Mouse (Mus musculus) hindbrain, embryonic 13.5 days (tissue): ENCODE measurements at regions not wholly inside any gene's neighbourhood (a gene's known extent, or its start where the extent isn't known, plus 50 kb on each side); places are given as distances from the start of the nearest gene placed in this dataset.

Source experiments
- ATAC-seq: fragments of 200-750 bp; cut with Nextera tagmentation; 2 replicates; pipeline ENCODE4 v1.8.0; 2017; ENCODE audit warnings: moderate TSS enrichment; ENCODE audit not compliant: low FRiP score
- H3K27ac ChIP-seq: fragments of 300-500 bp; sonication (generic); 2 replicates; pipeline ENCODE4 v1.5.1; 2015; ENCODE audit warnings: inconsistent platforms, mild to moderate bottlenecking, moderate library complexity
- H3K27me3 ChIP-seq: fragments of 300-500 bp; sonication (generic); 2 replicates; pipeline ENCODE4 v1.6.1; 2015; ENCODE audit warnings: mild to moderate bottlenecking, inconsistent platforms
- H3K36me3 ChIP-seq: fragments of 300-500 bp; sonication (generic); 2 replicates; pipeline ENCODE4 v1.6.1; 2015; ENCODE audit warnings: mild to moderate bottlenecking, inconsistent platforms
- H3K4me1 ChIP-seq: fragments of 300-500 bp; sonication (generic); replicated peaks from 2 replicates; pipeline ENCODE4 v1.6.1; 2015; ENCODE audit warnings: inconsistent platforms
- H3K4me2 ChIP-seq: fragments of 300-500 bp; sonication (generic); 2 replicates; pipeline ENCODE4 v1.6.1; 2015; ENCODE audit warnings: inconsistent platforms, mild to moderate bottlenecking, moderate library complexity
- H3K4me3 ChIP-seq: fragments of 300-500 bp; sonication (generic); 2 replicates; pipeline ENCODE4 v1.5.1; 2015; ENCODE audit warnings: mild to moderate bottlenecking, inconsistent platforms
- H3K9ac ChIP-seq: fragments of 300-500 bp; sonication (generic); 2 replicates; pipeline ENCODE4 v1.6.1; 2015; ENCODE audit warnings: mild to moderate bottlenecking, inconsistent platforms
- H3K9me3 ChIP-seq: fragments of 300-500 bp; sonication (generic); 2 replicates; pipeline ENCODE4 v1.6.1; 2016; ENCODE audit warnings: inconsistent platforms
- WGBS: fragments of 180-500 bp; shearing (Covaris S2); methylation state at CpG from one replicate; pipeline ENCODE4 v1.1.7; 2015; 5-methylcytosine and 5-hydroxymethylcytosine counted together

- H3K9ac ChIP-seq, result no peak overlapping the region
- H3K4me2 ChIP-seq, result no peak overlapping the region
- H3K4me3 ChIP-seq, result no peak overlapping the region
- 62% methylated on average over 2 of the region's 2 CpGs for WGBS
- H3K36me3 ChIP-seq, result no peaks in the 10 kb centered on the region
- H3K4me1 ChIP-seq, result no peaks in the 10 kb centered on the region; the same call in 1 of the 2 replicates
- no peak overlapping the region for H3K27ac ChIP-seq
- H3K9me3 ChIP-seq, result no peaks in the 10 kb centered on the region
- ATAC-seq, result no peak
- no peaks in the 10 kb centered on the region for H3K27me3 ChIP-seq
Measured at GRCm38 (mm10) chr3:78077822-78078221, 1208.5 kb downstream of the Rapgef2 start.

- WGBS, result 51% methylated on average over 1 of the region's 1 CpGs
- Histone ChIP-seq H3K9ac (no peak overlapping the region), H3K27me3 (no peaks in the 10 kb centered on the region), H3K4me2 (no peak overlapping the region), H3K27ac (no peak overlapping the region), H3K9me3 (no peaks in the 10 kb centered on the region), H3K36me3 (no peaks in the 10 kb centered on the region), H3K4me1 (no peaks in the 10 kb centered on the region; the same call in 1 of the 2 replicates), H3K4me3 (no peak overlapping the region)
- ATAC-seq, result no peak
Measured at GRCm38 (mm10) chr3:78077275-78077674, 1209.0 kb downstream of the Rapgef2 start.

GRCm38 (mm10) chr3:78073040-78073439 lies 1213.3 kb downstream of the Rapgef2 start:
- H3K4me3 ChIP-seq, result no peak overlapping the region
- ATAC-seq, result no peak
- H3K36me3 ChIP-seq, result no peaks in the 10 kb centered on the region
- no peaks in the 10 kb centered on the region; the same call in 1 of the 2 replicates for H3K4me1 ChIP-seq
- no peaks in the 10 kb centered on the region for H3K9me3 ChIP-seq
- no peaks in the 10 kb centered on the region for H3K27me3 ChIP-seq
- H3K9ac ChIP-seq, result no peak overlapping the region
- H3K27ac ChIP-seq, result no peak overlapping the region
- H3K4me2 ChIP-seq, result no peak overlapping the region
- 54% methylated on average over 1 of the region's 1 CpGs for WGBS

GRCm38 (mm10) chr3:78067113-78067639 lies 1219.1 kb downstream of the Rapgef2 start:
- no peaks in the 10 kb centered on the region for H3K27me3 ChIP-seq
- H3K4me2 ChIP-seq, result no peak overlapping the region
- H3K36me3 ChIP-seq, result no peaks in the 10 kb centered on the region
- no peaks in the 10 kb centered on the region for H3K9me3 ChIP-seq
- H3K27ac ChIP-seq, result no peak overlapping the region
- H3K4me1 ChIP-seq, result no peaks in the 10 kb centered on the region
- H3K4me3 ChIP-seq, result no peak overlapping the region
- 72% methylated on average over 3 of the region's 3 CpGs for WGBS
- H3K9ac ChIP-seq, result no peak overlapping the region
- ATAC-seq, result no peak

- 92% methylated on average over 4 of the region's 4 CpGs for WGBS
- H3K9me3 ChIP-seq, result no peaks in the 10 kb centered on the region
Measured at GRCm38 (mm10) chr3:78066336-78066735, 1220.0 kb downstream of the Rapgef2 start.

GRCm38 (mm10) chr3:78062549-78062948 lies 1223.8 kb downstream of the Rapgef2 start:
- H3K9me3 ChIP-seq, result no peaks in the 10 kb centered on the region
- peak; percentile 32; the same call in 1 of the 2 replicates for ATAC-seq
- no peaks in the 10 kb centered on the region for H3K36me3 ChIP-seq
- no peak overlapping the region for H3K4me3 ChIP-seq
- no peak overlapping the region for H3K4me2 ChIP-seq
- no peaks in the 10 kb centered on the region for H3K4me1 ChIP-seq
- no peak overlapping the region for H3K9ac ChIP-seq
- WGBS, result 57% methylated on average over 3 of the region's 3 CpGs
- no peaks in the 10 kb centered on the region for H3K27me3 ChIP-seq
- H3K27ac ChIP-seq, result no peak overlapping the region

More at GRCm38 (mm10) chr3:78066336-78066735, 1220.0 kb downstream of the Rapgef2 start:
- no peak overlapping the region for H3K9ac ChIP-seq
- no peak overlapping the region for H3K4me2 ChIP-seq
- H3K4me3 ChIP-seq, result no peak overlapping the region
- no peak for ATAC-seq
- no peaks in the 10 kb centered on the region for H3K4me1 ChIP-seq
- no peak overlapping the region for H3K27ac ChIP-seq
- no peaks in the 10 kb centered on the region for H3K36me3 ChIP-seq
- H3K27me3 ChIP-seq, result no peaks in the 10 kb centered on the region

GRCm38 (mm10) chr3:78059826-78060591 lies 1226.3 kb downstream of the Rapgef2 start:
- no peak overlapping the region for H3K4me2 ChIP-seq
- no peaks in the 10 kb centered on the region for H3K36me3 ChIP-seq
- H3K9me3 ChIP-seq, result no peaks in the 10 kb centered on the region
- no peak overlapping the region for H3K27ac ChIP-seq
- H3K27me3 ChIP-seq, result no peaks in the 10 kb centered on the region
- H3K4me1 ChIP-seq, result no peaks in the 10 kb centered on the region
- ATAC-seq, result no peak
- no peak overlapping the region for H3K4me3 ChIP-seq
- 82% methylated on average over 6 of the region's 6 CpGs for WGBS
- no peak overlapping the region for H3K9ac ChIP-seq
